Mouse (Mus musculus) small intestine, adult 2 months (tissue): ENCODE measurements around the gene Tmem262.

Experiments used
- CTCF ChIP-seq: fragments of 200-500 bp; IDR thresholded peaks from 2 replicates; pipeline ENCODE4 v1.5.1; 2012; ENCODE audit warnings: low read depth, mild to moderate bottlenecking, control low read depth, inconsistent platforms, low read length, moderate library complexity, mixed read lengths; ENCODE audit not compliant: insufficient replicate concordance, insufficient read length; ENCODE audit errors: extremely low read depth
- POLR2A ChIP-seq: fragments of 200-500 bp; IDR thresholded peaks from 2 replicates; pipeline ENCODE4 v1.6.1; 2012; ENCODE audit warnings: low read depth, mild to moderate bottlenecking, control low read depth, inconsistent platforms, low read length, moderate library complexity

DNA sequence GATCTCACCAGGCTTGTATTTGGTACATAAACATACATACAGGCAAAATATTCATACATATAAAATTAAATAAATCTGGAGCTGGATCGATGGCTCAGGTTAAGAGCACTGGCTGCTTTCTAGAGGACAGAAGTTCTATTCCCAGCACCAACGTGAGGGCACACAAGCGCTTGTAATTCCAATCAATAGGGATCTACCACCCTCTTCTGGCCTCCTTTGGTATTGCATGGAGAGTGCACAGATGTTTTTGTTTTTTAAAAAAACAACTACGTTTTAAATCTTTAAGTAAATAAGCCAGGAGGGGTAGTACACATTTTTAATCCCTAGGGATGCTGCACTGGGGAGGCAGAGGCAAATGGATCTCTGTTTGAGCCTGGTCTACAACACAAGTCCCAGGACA, 46.5 kb downstream of the Tmem262 start:
- peak; percentile 57; the same call in 1 of the 2 replicates for TF ChIP-seq CTCF
- TF ChIP-seq POLR2A: no peak
